Mouse (Mus musculus) lung, postnatal 25 days (tissue): ENCODE results near the gene Atxn2.

ENCODE experiments used
- DNase-seq: peaks from one replicate; pipeline ENCODE4 v3.0.0; 2022; ENCODE audit warnings: low spot score

Atxn2 gene

DNA sequence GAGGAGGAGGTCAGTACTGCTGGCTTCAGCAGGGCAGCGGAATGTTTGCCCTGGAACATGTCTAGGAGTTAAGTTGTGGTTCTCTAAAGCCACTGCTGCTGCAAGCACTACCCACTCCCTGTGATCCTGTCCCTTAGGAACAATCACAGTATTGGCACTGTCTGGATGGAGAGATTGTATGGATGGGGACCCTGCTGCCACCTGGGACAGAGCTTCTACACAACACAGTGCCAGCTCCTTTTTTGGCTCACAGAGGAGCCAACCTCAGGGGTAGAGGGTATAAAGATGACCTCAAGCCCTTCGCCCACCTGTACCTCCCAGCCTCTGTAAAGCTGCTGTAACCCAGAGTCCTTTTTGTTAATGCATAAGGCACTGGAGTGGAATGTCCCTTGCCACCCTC lies 105.5 kb downstream of the Atxn2 start:
- DNase-seq = no peak

DNA sequence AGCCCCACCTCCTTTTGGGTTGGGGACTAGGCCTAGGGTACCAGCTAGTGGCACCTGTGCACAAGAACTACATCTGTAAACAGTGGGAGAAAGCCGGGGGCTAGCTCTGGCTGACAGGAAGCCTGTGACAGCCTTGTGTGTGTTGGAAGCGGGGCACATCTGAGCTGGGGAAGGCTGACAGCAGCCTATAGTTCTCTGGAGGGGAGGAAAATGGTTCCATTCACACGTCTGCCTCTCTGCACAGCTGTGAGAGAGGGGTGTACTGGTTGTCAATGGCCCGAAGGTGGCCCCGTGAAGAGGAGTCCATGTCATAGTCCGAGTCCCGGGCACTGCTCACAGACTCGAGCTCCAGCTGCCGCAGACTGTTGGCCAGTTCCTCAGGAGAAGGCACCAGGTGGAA lies 106.4 kb downstream of the Atxn2 start:
- DNase-seq = no peak

DNA sequence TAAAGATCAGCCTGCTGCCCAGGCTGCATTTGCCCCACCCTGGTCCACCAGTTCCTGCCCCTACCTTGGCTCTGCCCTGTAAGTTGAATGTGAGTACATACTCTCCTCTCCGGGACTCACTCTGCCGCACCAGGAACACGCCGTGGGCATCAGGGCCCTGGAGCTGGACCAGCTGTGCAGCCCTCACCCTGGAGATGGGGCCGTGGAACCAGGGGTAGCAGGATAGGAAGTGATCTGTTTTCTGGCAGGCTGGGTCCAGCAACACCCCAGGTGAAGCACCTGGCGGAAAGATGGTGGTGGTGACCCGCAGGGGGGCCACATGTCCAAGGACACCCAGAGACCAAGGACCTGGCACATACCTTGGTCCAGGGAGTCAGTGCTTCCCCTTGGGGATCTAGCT lies 107.3 kb downstream of the Atxn2 start:
- DNase-seq = no peak

DNA sequence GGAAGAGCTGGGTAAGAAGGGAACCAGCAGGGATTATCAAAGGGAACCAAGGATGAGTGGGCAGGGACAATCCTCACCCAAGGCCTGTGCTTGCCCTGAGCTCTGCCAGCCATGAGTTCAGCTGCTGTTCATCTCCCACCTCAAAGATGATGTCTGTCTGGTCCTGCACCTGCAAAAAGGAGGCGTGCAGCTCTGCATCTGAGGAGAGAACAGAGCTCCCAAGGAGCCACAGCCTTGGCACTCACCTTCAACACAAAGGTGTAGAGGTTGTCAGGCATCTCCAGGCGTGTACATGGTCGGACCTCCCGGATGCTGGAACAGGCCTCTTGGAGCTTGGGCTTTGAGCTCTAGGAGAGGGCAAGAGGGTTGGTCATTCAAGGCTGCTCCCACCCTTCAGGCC lies 107.7 kb downstream of the Atxn2 start:
- no peak for DNase-seq

DNA sequence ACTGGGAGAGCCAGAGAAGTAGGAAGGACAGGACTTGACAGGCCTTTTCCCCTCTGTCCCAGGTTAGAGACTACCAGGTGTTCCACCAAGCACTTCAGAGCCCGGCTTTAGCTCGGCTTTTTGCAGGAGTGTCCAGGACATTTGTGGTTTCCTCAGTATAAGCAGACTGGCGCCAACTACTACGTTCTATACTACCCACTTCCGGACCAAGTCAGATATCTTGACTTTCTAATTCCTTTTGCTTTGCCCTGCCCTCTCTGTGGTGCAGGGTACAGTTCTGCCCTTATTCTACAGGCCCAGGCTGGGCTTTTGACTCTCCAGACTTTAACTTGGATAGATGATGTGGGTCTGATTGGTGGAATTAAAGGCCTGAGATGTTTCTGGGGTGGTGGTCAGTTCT lies 108.4 kb downstream of the Atxn2 start:
- no peak for DNase-seq

DNA sequence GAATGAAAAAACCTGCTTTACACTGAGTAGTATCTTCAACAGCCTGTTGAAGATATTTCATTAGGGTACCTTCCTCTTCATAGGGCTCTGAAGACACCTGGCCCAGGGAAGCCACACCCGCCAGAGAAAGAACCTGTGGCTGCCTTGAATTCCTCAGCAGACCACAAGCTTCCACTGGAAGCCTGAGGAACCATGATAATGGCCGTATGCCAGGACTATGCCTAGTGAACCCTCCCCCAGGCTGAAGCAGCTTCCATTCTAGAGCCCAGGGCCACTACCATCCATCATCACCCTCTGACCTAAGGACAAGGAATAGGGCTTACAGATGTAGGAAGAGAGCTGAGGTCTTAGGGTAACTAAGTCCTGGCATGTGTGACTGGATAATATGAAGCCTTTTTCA lies 109.0 kb downstream of the Atxn2 start:
- DNase-seq = no peak

DNA sequence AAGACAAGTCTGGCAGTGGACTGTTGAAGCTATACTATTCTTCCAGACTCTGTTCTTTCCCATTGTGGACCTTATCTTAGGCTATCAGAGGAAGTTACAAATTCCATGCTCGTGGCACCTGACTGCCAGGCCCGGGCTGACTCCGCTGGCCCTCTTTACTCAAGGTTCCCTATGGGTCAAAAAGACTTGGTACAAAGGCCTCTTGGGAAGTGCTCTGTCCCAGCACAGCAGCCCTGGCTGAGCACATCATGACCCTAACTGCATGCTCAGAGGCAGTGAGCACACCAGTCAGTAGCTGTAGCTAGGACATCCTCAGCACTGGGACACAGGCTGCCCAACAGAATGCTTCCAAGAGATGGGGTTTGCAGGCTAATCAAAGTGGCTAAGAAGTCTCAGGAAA lies 109.5 kb downstream of the Atxn2 start:
- DNase-seq = no peak

DNA sequence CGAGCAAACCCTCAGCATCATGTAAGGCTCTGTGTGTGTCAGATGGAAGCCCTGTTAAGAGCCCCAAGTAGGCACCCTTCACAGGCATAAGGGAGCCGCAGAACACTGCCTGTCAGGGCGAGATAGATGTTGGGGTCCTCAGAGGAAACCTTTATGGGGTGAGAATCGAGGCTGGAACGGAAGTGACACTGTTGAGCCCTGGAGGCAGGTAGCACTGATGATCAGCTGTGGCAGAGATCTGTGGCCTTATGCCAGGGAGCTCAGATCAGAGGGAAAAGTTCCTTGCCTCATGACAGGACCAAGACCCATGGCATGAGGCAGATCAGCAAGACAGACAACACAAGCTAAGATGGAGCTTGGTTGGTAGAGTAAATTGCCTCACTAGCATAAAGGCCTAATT lies 110.0 kb downstream of the Atxn2 start:
- DNase-seq = no peak

DNA sequence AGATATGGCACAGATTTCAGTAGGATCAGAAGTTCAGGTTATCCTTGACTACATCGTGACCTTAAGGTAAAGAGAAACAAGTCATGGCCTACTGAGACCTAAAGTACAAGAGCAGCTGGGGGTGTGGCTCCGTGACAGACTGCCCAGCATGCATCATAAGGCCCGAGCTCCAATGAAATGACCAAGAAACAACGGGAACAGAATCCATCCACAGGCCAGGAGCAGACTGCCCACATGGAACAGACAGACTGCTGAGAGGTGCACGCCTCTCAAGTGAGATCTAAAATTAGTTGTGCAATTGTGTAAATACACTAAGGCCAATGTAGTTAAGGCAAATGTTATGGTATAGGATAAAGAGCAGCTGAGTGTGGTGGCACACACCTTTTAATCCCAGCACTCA lies 110.4 kb downstream of the Atxn2 start:
- no peak for DNase-seq

DNA sequence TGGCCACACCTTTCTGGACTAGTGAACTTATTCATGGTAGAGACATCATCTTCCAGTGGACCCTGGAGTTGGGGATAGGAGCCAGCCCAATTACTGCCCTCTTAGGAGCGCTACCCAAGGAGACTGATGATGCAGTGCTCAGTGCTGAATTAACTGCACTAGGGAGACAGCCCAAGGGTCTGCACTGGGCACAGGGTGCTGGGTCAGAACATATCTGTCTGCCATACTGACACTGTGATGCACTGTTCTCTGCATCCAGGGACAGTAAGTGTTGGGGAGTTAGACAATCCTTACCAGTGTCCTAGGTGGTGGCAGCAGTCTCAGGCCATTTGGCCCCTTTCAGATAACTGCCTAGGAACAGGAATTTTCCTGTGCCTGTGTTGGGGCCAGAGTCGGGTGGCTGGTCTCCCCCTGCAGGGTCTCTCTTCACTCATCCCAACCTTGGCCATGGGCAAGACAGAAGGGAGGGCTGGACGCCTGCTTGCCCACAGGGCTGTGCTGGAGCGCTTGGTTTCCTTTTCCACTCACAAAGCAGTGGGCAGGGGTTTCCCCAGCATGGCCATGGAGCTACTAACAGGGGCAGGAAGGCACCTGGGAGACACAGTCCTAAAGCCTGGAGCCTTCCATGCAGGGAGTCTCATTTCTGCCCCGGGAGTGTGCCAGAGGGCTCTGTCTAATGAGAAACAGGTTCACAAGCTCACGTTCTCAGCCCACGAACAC lies 111.8 kb downstream of the Atxn2 start:
- DNase-seq = no peak

DNA sequence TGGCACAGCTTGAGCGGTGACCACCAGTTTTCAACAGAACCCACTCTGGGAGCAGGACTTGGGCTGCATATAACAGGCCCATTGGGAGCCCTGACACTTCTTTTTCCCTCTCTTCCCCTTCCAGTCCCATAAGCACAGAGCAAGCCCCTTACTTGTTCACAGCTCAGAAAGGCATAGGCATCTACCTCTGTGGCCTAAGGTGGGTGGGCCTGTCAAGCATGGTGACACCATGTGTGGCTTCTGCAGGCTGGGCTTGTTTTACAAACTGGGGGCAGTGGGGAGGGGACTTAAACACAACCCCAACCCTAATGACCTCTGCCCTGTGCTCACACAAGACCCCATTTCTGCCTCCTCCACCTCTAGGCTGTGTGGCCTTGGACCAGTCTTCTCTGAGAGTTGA lies 112.5 kb downstream of the Atxn2 start:
- DNase-seq = no peak

DNA sequence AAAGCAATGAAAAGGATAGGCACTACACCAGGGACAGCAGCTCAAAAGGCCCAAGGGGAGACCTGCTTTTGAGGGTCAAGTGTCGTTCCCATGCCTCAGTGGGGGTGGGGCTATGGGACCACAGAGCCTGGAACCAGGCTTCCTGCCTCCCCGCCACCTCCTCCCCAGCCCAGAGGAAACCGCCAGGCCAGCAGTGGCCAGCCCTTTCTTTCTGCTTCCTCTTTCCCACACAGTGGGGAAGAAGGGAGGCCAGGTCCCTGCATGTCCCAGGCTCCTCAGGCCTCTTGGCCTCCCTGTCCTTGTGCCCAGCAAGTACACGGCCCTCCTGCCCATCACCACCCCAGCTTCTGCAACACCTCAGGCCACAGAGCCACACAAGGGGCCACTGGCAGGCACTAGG lies 113.0 kb downstream of the Atxn2 start:
- peak; percentile 54 for DNase-seq

DNA sequence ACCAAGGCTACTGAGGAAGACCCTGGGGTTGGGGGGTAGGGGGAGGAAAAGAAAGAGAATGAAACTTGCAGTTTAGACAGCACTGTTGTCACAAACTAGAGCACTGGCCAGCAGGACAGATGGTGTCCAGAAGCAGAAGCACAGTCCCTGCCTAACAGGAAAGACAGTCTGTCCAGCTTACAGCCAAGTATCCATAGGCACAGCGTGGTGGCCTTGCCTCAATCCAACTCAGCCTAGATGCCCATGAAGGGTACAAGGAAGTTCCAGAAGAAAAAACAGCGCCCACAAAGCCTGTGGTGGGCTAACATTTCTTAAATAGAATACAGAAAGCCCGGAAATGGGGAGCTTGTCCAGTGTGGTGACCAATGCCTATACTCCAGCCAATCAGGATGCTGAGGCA lies 114.5 kb downstream of the Atxn2 start:
- DNase-seq = no peak

DNA sequence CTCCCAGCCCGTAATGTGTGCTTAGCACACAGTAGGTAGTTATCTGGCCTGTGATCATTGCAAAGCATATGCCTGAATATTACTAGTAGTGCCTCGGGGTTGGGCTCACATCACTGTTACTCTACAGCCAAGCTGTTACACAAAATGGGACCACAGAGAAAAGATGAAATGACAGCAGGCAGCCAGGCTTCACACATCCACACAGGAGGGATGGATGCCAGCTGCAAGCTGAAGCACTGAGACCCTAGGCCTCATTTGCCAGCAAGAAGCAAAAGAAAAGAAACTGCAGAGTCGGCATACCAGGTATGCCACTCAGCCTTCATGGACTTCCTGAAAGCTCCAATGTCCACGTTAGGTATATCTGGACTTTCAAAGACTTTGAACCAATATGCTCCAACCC lies 116.7 kb downstream of the Atxn2 start:
- DNase-seq = no peak

DNA sequence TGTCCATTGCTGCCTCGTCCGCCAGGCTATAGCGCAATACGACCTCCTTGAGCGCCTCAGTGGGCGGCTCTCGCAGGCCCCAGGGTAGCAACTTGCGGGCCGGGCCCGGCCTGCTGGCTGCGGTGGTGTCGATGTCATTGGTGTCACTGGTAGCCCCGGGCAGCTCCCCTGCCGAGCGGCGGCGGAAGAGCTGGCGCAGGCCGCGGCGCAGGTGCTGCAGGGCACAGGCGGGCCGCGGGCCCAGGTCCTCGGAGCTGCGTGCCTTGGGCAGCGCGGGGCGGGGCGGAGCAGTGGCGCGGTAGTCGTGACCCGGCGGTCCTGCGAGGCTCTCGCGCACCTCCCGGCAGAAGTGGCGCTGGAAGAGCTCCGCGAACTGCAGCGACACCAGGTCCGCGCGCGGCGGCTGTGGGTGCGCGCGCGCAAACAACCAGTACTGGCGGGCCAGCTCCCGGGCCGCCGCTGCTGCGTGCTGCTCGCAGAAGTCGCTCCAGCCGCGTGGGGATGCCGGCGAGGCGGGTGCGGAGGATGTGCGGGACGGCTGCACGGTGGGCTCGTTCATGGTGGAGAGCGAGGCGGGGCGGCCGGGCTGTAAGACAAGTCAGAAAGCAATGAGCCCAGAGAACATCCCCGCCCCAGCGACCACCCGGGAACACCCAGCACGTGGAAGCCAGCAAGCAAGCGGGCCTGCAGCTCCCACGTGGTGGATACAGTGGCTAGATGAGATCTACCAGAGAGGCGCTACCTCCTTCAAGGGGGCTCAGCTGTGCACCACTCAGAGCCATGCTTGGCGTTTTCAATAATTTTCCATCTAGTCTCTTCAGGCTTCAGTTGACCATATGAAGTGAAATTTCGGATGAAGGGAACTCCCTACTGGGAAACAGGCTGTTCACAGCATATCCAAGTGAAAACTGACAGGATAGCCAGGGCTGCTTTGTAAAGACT lies 117.6 kb downstream of the Atxn2 start:
- DNase-seq = no peak

DNA sequence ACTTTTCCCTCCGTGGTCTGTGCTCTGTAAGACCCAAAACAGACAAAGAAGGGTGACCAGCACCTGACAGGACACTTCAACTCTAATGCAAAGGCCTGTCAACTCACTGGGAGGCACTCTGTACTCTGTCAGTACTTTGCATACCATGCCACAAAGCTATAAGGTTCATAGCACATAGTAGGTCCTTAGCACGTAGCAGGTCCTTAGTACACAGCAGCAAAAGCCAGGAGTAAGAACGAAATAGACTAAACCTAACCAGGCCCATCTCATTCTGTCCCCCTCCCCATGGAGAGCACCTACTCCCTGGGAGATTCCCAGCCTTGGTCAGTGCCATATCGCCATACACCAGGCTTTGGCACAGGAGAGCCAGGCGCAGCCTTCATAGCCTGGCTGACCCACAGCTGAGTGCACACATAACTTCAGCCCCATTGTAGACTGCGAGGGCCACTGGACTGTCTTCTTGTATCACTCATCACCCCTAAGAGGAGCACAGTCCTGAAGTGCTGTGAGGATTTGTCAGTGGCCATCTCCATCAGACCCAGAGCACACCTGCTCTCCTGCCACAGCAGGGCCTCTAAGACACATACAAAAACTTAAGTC lies 120.0 kb downstream of the Atxn2 start:
- DNase-seq = no peak

DNA sequence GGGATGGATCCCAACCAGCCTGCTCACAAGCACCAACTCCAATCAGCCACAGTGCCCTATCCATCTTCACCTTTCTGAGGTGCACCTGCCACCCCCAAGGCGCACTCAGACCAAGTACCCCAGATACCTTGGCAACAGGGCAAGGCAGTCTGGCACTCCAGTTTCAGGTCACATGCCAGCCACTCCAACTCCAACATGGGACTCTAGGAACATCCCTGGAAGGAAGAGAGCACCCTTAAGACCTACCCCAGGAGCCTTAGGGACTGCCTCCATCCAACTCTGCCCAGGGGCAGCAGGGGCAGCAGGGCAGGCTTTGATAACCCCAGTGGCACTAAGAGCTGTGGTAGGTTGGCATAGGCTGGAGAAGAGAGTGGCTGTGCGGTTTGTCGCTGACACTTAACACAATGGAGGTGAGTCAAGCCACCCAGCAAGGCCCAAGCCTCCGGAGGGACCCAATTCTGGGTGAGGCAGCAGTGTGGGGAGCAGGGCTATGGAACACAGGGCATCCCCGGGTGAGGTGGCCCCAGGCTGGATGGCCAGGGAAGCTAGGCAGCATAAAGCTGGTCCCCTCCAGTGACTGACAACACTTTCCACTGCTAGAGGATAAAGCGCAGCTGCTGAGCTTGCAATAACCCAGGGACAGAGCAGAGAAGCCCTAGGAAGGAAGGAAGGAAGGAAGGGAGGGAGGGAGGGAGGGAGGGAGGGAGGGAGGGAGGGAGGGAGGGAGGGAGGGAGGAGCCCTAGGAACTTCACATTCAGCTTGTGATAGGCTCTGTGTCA lies 121.4 kb downstream of the Atxn2 start:
- DNase-seq = no peak

DNA sequence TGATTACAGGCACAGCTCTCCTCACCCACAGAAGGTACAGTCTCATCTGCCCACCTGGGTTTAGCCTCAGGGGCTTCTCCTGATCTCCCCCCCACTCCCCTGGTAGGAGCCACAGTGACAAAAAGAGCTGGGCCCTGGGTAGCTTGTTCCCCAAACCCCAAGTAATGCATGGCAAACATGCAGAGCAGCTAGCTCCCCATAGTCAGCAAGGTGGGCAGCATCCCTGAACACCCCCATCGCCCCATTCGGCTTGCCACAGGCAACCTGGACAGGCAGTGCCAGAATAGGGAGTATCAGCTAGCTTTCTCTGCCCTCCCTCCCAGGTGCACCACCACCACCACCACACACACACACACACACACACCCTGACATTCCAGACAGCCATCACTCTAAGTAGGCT lies 122.0 kb downstream of the Atxn2 start:
- DNase-seq = no peak

DNA sequence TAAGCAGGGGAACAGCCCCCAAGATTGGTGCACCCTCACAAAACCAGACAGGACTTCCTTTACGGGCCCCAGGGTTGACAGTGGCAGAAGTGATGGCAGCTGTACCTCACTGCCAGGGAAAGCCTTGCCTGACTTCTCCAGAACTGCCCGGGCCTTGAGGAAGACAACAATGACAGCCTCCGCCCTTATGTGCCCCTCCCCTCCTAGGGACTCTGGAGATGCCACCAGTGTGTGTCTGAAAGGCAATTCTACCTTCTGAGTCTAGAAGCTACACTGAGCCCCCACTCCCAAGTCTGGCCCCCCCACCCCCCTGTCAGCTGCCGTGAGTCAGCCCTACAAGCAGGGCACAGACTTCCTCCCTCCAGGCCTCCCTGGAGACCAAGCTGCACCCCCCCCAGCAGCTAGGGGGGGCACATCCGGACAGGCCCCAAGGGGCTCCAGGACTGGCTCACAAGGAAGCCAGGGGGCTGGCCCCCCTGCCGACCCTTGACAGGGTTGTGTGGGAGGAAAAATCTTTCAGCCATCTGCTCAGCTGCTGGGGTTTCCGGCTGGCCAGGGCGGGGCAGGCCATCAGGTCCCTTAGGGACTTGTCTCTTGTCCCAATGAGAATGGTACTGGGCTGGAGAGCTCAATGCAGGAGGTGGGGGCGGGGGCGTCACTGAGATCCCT lies 122.6 kb downstream of the Atxn2 start:
- peak; percentile 83 for DNase-seq

DNA sequence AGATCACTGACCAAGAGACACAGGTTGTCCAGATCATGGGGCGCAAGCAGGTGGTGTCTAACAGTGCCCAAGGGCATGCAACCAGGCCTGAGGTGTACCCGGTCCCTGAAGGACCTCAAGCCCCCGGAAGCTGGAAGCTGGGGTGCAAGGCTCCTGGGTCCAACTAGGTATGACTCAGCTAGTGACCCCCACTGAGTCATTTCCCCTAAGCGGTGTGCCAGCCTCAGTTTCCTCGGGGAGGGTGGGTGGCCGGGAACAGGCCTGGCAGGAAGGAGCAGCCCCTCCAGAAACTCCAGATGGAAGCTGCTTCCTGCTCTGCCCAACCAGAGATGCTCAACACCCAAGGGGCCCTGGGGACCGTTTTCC lies 123.1 kb downstream of the Atxn2 start:
- DNase-seq = no peak

DNA sequence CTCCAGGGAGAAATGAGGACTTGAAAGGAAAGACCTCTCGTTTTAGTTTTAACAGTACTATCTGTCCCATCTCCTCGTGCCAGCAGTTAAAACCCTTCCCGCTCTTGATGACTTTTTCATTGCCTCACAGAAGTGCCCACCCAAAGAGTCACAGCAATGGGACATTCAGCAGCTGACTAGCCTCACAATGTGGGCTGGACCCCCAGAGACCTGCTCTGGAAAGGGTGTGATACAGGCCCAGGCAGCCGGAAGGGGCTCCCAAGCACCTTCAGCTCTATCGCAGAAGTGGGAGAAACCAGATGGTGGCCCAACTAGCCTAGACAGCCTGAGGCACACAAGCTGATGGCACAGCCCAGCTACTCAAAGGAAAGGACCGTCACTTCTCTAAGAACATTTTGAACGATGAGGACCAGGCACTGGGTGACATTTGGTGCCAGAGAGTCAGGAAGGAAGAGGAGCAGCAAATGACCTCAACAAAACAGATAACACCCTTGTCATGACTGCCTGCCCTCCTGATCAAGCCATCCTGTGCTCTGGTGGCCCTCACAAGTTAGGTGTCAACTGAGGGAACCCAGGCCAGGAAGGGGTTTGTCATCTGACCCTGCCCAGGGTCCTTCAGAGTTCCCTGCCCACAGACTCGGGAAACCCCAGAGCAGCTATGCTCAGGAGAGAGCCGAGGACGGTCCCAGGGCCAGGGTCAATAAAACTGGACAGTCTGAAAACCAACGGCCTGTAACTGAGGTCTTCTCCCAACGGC lies 124.0 kb downstream of the Atxn2 start:
- DNase-seq = peak; percentile 47
